Mouse (Mus musculus): ENCODE data around the gene Aknad1. TPM values are rescaled to one million over a fixed set of nuclear protein-coding genes. Genes with fewer than 3 reads are reported as not detected.

Gene Aknad1
- total RNA-seq, 2 experiments from 2014 or later, result 0.12 TPM; not detected in 1

DNA sequence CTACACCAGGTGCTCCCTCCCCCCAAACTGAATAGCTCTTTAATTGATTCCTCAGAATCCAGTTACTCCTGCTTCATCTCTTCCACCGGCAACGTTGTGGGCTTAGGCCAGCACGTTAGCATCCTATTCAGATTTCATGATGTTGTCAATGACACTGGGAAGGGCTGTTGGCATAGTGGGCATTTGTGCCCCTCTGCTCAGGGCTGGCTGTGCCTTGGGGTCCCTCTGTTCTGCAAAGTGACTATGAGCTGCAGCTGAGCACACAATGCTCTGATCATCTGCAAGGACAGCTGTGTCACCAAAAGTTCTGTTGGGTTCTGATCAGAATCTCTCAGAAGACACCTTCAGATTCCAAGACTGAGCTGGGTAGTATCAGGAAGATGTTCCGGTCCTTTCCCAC, 4.6 kb downstream of the Aknad1 start:
- no peak for DNase-seq
- intact Hi-C loops (cut with DNase I), result no loop called here

DNA sequence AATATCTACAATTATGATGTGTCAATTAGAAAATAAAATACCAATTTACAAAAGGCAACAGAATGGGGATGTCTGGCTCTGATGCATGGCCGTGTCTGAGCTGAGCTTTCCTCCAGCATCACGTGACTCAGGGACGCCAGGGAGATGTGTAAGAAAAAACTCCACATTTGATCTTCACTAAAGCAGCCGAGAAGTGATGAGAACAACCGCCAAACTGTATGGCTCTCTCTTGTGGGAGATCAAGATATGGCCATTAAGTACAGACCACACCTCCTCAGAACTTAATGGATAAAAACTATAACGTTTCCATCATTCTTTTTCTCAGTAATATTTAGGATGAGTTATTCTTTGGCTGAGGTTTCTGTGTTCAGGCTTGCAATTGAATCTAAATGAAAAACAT, 11.6 kb downstream of the Aknad1 start:
- no peak for DNase-seq
- intact Hi-C loops (cut with DNase I), result no loop called here

GRCm38 (mm10) chr3:108751691-108752090, 12.2 kb downstream of the Aknad1 start:
- DNase-seq, result no peak
- intact Hi-C loops (cut with DNase I), result no loop called here

DNA sequence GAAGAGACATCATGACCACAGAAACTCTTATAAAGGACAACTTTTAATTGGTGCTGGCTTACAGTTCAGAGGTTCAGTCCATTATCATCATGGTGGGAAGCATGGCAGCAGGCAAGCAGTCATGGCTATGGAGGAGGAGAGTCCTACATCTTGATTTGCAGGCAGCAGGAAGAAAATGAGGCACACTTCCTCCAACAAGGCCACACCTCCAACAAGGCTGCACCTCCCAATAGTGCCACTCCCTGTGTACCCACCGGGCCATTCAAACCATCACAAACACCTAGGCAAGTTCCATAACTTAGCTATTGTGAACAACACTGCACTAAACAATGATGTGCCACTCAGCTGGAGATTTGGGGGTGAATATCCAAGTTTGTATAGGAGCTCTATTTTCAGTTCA, 15.1 kb downstream of the Aknad1 start:
- intact Hi-C loops (cut with DNase I), result no loop called here

DNA sequence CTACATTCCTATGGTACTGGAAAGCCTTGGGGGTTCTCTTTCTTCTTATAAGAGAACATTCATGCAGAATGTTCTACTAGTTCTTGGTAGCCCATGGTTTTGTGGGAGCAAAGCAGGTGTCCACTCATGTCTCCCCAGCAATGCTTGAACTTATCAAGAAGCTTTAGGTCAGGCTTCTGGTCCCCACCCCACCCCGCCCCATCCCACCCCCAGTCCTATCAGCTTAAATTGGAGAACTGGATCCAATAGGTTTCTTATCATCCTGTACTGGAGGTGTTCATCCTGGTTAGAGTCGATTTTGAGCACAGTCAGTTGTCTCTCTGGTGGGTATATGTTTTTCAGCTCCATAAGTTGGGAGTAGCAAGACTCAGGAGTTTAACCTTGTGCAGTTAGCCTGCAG, 16.1 kb downstream of the Aknad1 start:
- intact Hi-C loops (cut with DNase I), result no loop called here

More for the DNA sequence above, 15.1 kb downstream of the Aknad1 start:
- DNase-seq, result no peak

GRCm38 (mm10) chr3:108756131-108756530, 16.7 kb downstream of the Aknad1 start:
- intact Hi-C loops (cut with DNase I), result no loop called here

More for the DNA sequence above, 16.1 kb downstream of the Aknad1 start:
- DNase-seq, result no peak

DNA sequence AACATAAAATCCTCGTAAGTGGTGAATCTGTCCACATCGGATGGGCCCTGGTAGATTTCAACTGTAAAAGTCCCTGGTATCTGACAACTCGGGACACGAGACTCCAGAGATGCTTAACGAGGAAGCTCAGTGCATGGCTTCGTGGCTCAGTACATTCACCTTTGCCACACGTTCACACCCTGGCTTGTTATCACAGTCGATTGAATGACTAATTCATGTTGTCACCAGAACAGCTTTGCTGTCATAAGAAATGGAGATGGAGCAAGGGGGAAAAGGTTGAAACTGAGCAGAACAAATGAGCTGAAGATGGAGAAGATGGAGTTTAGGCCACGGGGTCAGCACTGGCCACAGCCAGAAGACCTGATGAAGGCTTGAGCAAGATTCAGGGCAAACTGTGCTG, 18.1 kb downstream of the Aknad1 start:
- intact Hi-C loops (cut with DNase I), result no loop called here
- no peak for DNase-seq

More at GRCm38 (mm10) chr3:108756131-108756530, 16.7 kb downstream of the Aknad1 start:
- DNase-seq, result no peak

- peak in 1 of 2 experiments; percentile 26 for DNase-seq
- intact Hi-C loops (cut with DNase I), result no loop called here
Measured at GRCm38 (mm10) chr3:108759566-108760420, 20.3 kb downstream of the Aknad1 start.

GRCm38 (mm10) chr3:108762597-108763111, 23.2 kb downstream of the Aknad1 start:
- peak; percentile 46 for DNase-seq
- intact Hi-C loops (cut with DNase I), result no loop called here

DNA sequence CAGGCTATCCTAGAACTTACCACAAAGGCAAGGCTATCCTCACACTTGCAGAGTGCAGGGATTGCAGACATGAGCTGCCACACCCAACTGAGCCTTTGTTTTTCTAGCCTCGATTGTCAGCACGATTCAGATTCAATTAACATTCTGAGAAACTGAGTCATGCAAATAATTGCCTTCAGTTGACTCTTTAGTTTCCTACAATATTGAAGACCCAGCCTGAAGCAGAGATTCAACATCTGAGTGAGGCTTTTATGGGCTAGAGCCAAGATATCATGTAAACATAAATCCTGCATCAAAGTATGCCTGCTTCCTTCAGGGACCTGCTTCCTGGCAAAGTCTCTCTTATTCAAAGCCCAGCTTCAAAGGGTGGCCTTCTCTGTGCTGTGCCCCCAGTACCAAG, 24.2 kb downstream of the Aknad1 start:
- DNase-seq, result no peak
- intact Hi-C loops (cut with DNase I), result no loop called here

- DNase-seq, result no peak
- intact Hi-C loops (cut with DNase I), result no loop called here
Measured at GRCm38 (mm10) chr3:108764976-108765375, 25.5 kb downstream of the Aknad1 start.

DNA sequence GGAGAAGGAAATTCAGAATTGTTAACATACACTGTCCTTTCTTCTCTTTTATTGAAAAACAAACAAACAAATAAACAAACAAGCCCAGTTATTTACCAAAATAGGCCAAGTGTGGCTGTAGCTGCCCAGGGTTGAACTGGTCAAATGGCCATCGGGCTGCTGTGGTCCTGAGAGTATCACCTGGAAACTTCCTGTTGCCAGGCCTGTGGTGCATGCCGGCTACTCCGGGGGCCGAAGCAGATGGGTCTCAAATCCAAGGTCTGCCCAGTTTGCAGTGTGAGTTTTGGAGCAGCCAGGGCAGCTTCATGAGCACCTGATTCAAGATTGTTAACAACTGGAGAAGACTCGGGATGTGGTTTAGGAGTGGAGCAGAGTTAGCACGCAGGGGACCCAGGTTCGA, 26.0 kb downstream of the Aknad1 start:
- intact Hi-C loops (cut with DNase I), result no loop called here
- DNase-seq, result no peak

- intact Hi-C loops (cut with DNase I), result no loop called here
- no peak for DNase-seq
Measured at GRCm38 (mm10) chr3:108766943-108767342, 27.5 kb downstream of the Aknad1 start.

DNA sequence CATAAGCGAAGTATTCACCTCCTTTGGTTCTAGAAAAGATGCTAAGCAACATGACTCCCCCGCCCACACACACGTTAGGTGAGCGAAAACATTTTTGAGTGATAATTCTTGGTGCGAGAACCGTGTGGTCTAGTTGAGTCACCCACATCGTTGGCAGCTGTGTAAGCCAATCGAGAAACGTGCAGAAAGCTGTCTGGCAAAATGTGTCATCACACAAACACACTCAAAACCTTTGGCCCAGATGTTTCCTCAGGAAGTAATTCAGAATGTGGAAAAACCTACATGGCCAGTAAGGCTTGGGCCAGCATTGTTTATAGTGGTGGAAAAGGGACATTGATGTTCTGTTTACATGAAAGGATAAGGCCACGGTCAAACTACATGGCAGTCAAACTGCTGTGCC, 28.0 kb downstream of the Aknad1 start:
- intact Hi-C loops (cut with DNase I), result no loop called here
- DNase-seq, result peak; percentile 32 to 48

DNA sequence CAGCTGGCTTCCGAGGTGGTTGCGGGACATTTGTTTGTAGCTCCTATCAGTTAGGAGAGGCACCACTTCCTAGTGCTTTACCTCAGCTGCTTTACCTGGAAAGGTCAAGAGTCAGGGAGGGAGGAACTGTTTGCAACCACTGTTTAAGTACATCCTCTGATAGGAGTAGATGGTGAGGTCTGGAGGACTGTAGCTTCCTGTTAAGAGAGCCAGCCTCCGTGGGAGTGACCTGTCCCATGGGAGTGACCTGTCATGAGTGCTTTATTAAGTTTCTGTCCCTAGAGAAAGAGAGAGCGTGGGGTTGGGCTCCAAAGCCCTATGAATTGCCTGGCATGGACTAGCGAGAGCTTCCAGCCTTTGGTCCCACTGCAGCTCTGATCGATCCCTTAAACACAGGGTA, 30.1 kb downstream of the Aknad1 start:
- intact Hi-C loops (cut with DNase I), result no loop called here
- DNase-seq, result no peak

- intact Hi-C loops (cut with DNase I), result loop anchor here (1.0 to 5.0 kb wide), 3 partner anchors 50 to 369 kb away; no protein-coding TSS in a partner anchor
- DNase-seq, result peak; percentile 81 to 85
Measured at GRCm38 (mm10) chr3:108770725-108771368, 31.4 kb downstream of the Aknad1 start.

- intact Hi-C loops (cut with DNase I), result loop anchor here (5.0 kb wide), 1 partner anchor 370 kb away; no protein-coding TSS in a partner anchor
- DNase-seq, result no peak
Measured at GRCm38 (mm10) chr3:108772211-108772610, 32.8 kb downstream of the Aknad1 start.

DNA sequence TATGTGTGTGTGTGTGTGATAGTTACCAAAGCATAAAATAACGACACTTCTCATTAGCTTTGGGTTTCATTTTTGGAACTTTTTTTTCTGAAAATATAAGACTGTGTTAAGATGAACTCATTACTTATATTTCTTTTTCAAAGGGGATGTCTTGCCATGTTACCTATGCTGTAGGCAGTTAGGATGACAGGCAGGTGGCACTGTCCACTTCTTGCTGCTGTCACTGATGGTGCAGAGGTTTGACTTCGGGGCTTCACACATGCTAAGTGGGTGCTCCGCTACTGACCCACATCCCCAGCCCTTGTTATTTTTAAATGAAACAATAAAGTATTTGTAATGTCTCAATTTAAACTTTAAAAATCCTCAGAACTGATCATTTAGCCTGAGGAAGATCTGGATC, 33.4 kb downstream of the Aknad1 start:
- no peak for DNase-seq
- intact Hi-C loops (cut with DNase I), result loop anchor here (5.0 kb wide), 1 partner anchor 371 kb away; no protein-coding TSS in a partner anchor

GRCm38 (mm10) chr3:108778761-108779540, 39.5 kb downstream of the Aknad1 start:
- DNase-seq, result no peak
- intact Hi-C loops (cut with DNase I), result no loop called here

DNA sequence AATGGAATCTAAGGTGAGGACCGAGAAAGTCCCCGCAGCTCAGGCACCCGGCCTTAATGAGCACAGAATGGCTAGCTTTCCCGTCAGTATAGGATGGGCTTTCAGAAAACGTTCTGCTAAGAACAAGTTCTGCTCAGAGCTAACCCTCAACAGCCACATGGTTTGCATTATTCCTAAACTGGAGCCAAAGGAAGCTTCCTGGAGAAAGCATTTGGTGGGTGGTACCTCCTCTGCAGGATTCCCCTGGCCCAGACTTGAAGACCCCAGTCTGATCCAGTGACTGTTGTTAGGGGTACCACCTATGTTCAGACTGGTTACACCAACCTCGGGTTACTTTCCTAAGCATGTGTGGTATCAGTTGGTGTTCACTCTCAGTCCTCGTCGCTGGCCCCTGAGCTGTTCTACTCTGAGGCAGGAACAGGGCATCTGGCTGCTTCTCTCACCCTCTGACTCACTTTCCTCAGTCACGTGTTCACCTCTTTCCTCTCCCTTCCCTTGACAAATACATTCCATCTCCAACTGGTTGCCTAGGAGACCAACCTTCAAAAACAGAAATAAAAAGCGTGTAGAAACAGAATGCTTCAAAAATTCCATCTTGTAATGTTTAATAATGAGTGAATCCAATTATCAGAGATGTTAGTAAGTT, 41.9 kb downstream of the Aknad1 start:
- DNase-seq, result peak; percentile 64
- intact Hi-C loops (cut with DNase I), result no loop called here

Data from heart, postnatal 10 days (tissue).